Mouse (Mus musculus) midbrain, embryonic 12.5 days (tissue): ENCODE measurements around the gene Cpsf3. TPM values are rescaled to one million over a fixed set of nuclear protein-coding genes. Genes with fewer than 3 reads are reported as not detected.

Source experiments
- ATAC-seq: fragments of 200-750 bp; cut with Nextera tagmentation; 2 replicates; pipeline ENCODE4 v1.8.0; 2017; ENCODE audit warnings: low read depth, moderate TSS enrichment, moderate library complexity; ENCODE audit not compliant: low FRiP score
- H3K27ac ChIP-seq: fragments of 300-500 bp; sonication (generic); replicated peaks from 2 replicates; pipeline ENCODE4 v1.5.1; 2016; ENCODE audit warnings: mild to moderate bottlenecking
- H3K27me3 ChIP-seq: fragments of 300-500 bp; sonication (generic); 2 replicates; pipeline ENCODE4 v1.6.1; 2016; ENCODE audit warnings: mild to moderate bottlenecking
- H3K36me3 ChIP-seq: fragments of 300-500 bp; sonication (generic); 2 replicates; pipeline ENCODE4 v1.6.1; 2016
- H3K4me1 ChIP-seq: fragments of 300-500 bp; sonication (generic); 2 replicates; pipeline ENCODE4 v1.6.1; 2016
- H3K4me2 ChIP-seq: fragments of 300-500 bp; sonication (generic); replicated peaks from 2 replicates; pipeline ENCODE4 v1.6.1; 2016; ENCODE audit warnings: mild to moderate bottlenecking, moderate library complexity
- H3K4me3 ChIP-seq: fragments of 300-500 bp; sonication (generic); 2 replicates; pipeline ENCODE4 v1.5.1; 2016; ENCODE audit warnings: mild to moderate bottlenecking
- H3K9ac ChIP-seq: fragments of 300-500 bp; sonication (generic); replicated peaks from 2 replicates; pipeline ENCODE4 v1.6.1; 2016; ENCODE audit warnings: mild to moderate bottlenecking, moderate library complexity
- H3K9me3 ChIP-seq: fragments of 300-500 bp; sonication (generic); 2 replicates; pipeline ENCODE4 v1.6.1; 2016; ENCODE audit warnings: mild to moderate bottlenecking
- WGBS: fragments of 180-500 bp; shearing (Covaris S2); methylation state at CpG from one replicate; pipeline ENCODE4 v1.1.7; 2016; 5-methylcytosine and 5-hydroxymethylcytosine counted together
- polyA plus RNA-seq: library from polyadenylated mRNA; unstranded; fragments of >200 nt; fragmentation: Nextera tagmentation; extraction: Ambion mirVana; gene quantifications from 2 replicates; pipeline ENCODE4 v1.2.1, GENCODE M21; 2016

Cpsf3 gene
- polyA plus RNA-seq, 1 experiment from 2014 or later: 128 TPM

DNA sequence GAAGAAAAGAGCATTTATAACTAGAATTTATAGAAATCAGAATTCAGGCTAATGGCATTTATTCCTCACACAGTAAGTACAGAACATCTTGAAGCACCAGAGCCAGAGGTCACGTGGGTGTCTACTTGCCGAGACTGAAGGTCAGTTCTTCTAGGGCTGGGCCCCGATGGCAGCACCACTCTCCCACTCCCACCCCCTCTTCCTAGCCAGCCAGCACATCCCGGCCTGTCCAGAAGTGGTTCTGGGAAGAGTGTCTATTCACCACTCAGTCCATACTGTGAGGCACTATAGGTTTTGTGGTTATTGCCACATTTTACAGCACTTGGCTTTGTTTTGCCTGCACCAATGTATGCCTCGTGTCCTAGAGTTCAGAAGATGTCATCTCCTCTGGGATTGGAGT is 38.9 kb downstream of the Cpsf3 start:
- 87% methylated on average over 5 of the region's 5 CpGs for WGBS
- no peak overlapping the region for H3K4me2 ChIP-seq
- no peaks in the 10 kb centered on the region for H3K27me3 ChIP-seq
- peaks cover 74% of the 10 kb centered on the region for H3K36me3 ChIP-seq
- no peak overlapping the region for H3K9ac ChIP-seq
- H3K27ac ChIP-seq: no peak overlapping the region
- H3K4me1 ChIP-seq: no peaks in the 10 kb centered on the region
- H3K9me3 ChIP-seq: no peaks in the 10 kb centered on the region
- H3K4me3 ChIP-seq: no peak overlapping the region
- ATAC-seq: no peak

DNA sequence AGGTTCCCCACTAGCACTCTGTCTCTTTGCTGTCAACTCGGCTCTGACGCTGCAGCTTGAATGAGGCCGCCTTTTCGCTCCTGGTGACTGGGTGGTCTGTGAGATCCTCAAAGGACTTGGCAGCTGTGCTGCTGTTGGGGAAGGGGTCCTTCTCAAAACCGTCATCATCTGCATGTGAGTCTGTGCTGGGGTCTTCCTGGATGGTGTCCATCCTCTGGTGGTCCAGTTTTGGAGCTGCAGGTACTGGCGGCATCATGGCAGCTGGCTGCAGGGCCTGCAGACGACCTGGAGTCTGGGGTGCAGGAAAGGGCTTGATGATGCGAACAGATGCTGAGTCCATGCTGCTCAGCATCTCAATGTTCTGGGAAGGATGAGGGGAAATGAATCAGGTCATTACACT is 40.1 kb downstream of the Cpsf3 start:
- no peak overlapping the region for H3K4me2 ChIP-seq
- H3K4me3 ChIP-seq: no peak overlapping the region
- no peaks in the 10 kb centered on the region for H3K4me1 ChIP-seq
- peaks cover 81% of the 10 kb centered on the region for H3K36me3 ChIP-seq
- no peak overlapping the region for H3K27ac ChIP-seq
- H3K27me3 ChIP-seq: no peaks in the 10 kb centered on the region
- no peak for ATAC-seq
- no peak overlapping the region for H3K9ac ChIP-seq
- no peaks in the 10 kb centered on the region for H3K9me3 ChIP-seq
- WGBS: 94% methylated on average over 8 of the region's 8 CpGs

GRCm38 (mm10) chr12:21326325-21326724 is 41.1 kb downstream of the Cpsf3 start:
- Histone ChIP-seq H3K4me1 (no peaks in the 10 kb centered on the region), H3K36me3 (peaks cover 78% of the 10 kb centered on the region), H3K27me3 (no peaks in the 10 kb centered on the region), H3K4me3 (no peak overlapping the region), H3K4me2 (no peak overlapping the region), H3K9me3 (no peaks in the 10 kb centered on the region), H3K27ac (no peak overlapping the region), H3K9ac (no peak overlapping the region)
- no peak for ATAC-seq
- WGBS: 90% methylated on average over 3 of the region's 3 CpGs

DNA sequence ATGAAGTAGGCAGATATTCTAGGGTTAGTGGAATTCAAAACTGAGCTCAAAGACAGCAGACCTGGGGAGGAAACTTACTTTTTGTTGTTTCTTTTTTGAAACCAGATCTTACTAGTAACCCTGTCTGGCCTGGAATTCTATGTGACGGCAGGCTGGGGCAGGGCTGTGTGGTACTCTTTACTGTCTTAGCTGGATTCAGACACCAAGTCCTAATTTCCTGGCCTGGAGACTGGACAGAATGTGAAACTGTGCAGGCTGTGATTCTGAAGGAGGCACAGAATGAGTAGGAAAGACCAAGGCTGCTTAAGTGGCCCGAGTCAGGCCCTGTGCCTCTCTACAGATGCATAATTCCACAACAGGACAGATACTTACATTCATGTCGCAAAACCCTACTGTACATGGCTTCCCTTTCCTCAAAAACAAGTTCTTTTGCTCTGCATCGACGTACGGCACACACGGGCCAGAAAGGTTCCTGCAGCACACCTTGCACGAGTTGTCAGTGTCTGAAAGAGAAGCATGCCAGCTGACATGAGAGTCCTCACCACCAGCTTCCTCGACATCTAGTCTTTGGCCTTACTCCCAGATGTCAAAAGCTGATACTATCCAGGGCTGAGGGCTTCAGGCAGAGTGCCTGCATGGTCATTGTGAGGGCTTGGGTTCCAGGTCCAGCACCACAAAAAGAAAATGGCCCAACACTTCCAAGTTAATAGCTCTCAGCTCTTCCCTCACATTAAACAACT is 44.6 kb downstream of the Cpsf3 start:
- no peak overlapping the region for H3K4me2 ChIP-seq
- H3K27me3 ChIP-seq: no peaks in the 10 kb centered on the region
- no peak overlapping the region for H3K27ac ChIP-seq
- no peaks in the 10 kb centered on the region for H3K4me1 ChIP-seq
- H3K9ac ChIP-seq: no peak overlapping the region
- H3K4me3 ChIP-seq: no peak overlapping the region
- H3K36me3 ChIP-seq: peaks cover 87% of the 10 kb centered on the region
- 91% methylated on average over 9 of the region's 9 CpGs for WGBS
- H3K9me3 ChIP-seq: no peaks in the 10 kb centered on the region
- ATAC-seq: no peak

GRCm38 (mm10) chr12:21330961-21331576 is 45.9 kb downstream of the Cpsf3 start:
- H3K9ac ChIP-seq: no peak overlapping the region
- H3K4me3 ChIP-seq: no peak overlapping the region
- H3K36me3 ChIP-seq: peaks cover 89% of the 10 kb centered on the region
- no peak overlapping the region for H3K4me2 ChIP-seq
- no peak overlapping the region for H3K27ac ChIP-seq
- WGBS: 91% methylated on average over 10 of the region's 10 CpGs
- H3K9me3 ChIP-seq: no peaks in the 10 kb centered on the region
- H3K4me1 ChIP-seq: no peaks in the 10 kb centered on the region
- no peaks in the 10 kb centered on the region for H3K27me3 ChIP-seq
- no peak for ATAC-seq

- no peaks in the 10 kb centered on the region for H3K4me1 ChIP-seq
- H3K4me3 ChIP-seq: no peak overlapping the region
- no peak overlapping the region for H3K9ac ChIP-seq
- no peak overlapping the region for H3K4me2 ChIP-seq
- H3K27me3 ChIP-seq: no peaks in the 10 kb centered on the region
- H3K9me3 ChIP-seq: no peaks in the 10 kb centered on the region
- 83% methylated on average over 6 of the region's 6 CpGs for WGBS
- ATAC-seq: no peak
- no peak overlapping the region for H3K27ac ChIP-seq
- H3K36me3 ChIP-seq: peaks cover 84% of the 10 kb centered on the region
Measured at GRCm38 (mm10) chr12:21331711-21332110, 46.5 kb downstream of the Cpsf3 start.

- no peaks in the 10 kb centered on the region for H3K27me3 ChIP-seq
- H3K9ac ChIP-seq: no peak overlapping the region
- no peak overlapping the region for H3K4me2 ChIP-seq
- peaks cover 71% of the 10 kb centered on the region for H3K36me3 ChIP-seq
- no peak for ATAC-seq
- no peak overlapping the region for H3K4me3 ChIP-seq
- H3K4me1 ChIP-seq: no peaks in the 10 kb centered on the region
- no peaks in the 10 kb centered on the region for H3K9me3 ChIP-seq
- WGBS: 93% methylated on average over 7 of the region's 7 CpGs
- no peak overlapping the region for H3K27ac ChIP-seq
Measured at GRCm38 (mm10) chr12:21333021-21333420, 47.8 kb downstream of the Cpsf3 start.

DNA sequence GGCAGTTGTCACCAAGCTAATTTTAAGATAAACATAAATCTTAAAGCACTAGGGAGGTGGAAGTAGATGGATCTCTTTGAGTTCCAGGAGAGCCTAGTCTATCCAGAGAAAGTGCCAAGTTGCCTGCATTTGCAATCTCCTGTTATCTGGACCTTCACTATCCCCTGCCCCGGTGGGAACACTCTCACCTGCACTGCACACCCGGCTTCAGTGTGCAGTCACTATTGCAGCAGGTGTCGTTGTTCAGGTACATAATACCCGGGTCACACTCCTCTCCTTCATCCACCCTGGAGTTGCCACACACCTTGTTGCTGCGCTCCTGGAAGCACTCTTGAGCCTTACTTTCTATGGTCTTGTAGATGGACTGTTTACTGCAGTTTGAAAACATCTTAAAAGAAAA is 48.6 kb downstream of the Cpsf3 start:
- Histone ChIP-seq H3K9me3 (no peaks in the 10 kb centered on the region), H3K4me1 (no peaks in the 10 kb centered on the region), H3K36me3 (peaks cover 65% of the 10 kb centered on the region), H3K27ac (no peak overlapping the region), H3K9ac (no peak overlapping the region), H3K4me2 (no peak overlapping the region), H3K4me3 (no peak overlapping the region), H3K27me3 (no peaks in the 10 kb centered on the region)
- no peak for ATAC-seq
- 95% methylated on average over 5 of the region's 5 CpGs for WGBS

GRCm38 (mm10) chr12:21335869-21336268 is 50.7 kb downstream of the Cpsf3 start:
- H3K4me1 ChIP-seq: no peaks in the 10 kb centered on the region
- no peaks in the 10 kb centered on the region for H3K27me3 ChIP-seq
- no peak for ATAC-seq
- 90% methylated on average over 7 of the region's 7 CpGs for WGBS
- no peak overlapping the region for H3K4me2 ChIP-seq
- H3K36me3 ChIP-seq: peaks cover 69% of the 10 kb centered on the region
- H3K9ac ChIP-seq: no peak overlapping the region
- no peak overlapping the region for H3K27ac ChIP-seq
- H3K9me3 ChIP-seq: no peaks in the 10 kb centered on the region
- H3K4me3 ChIP-seq: no peak overlapping the region

- Histone ChIP-seq H3K9ac (no peak overlapping the region), H3K27me3 (no peaks in the 10 kb centered on the region), H3K36me3 (peaks cover 63% of the 10 kb centered on the region), H3K4me3 (no peak overlapping the region), H3K9me3 (no peaks in the 10 kb centered on the region), H3K4me1 (no peaks in the 10 kb centered on the region), H3K4me2 (no peak overlapping the region), H3K27ac (no peak overlapping the region)
- ATAC-seq: no peak
- 94% methylated on average over 5 of the region's 5 CpGs for WGBS
Measured at GRCm38 (mm10) chr12:21337171-21337570, 52.0 kb downstream of the Cpsf3 start.

- no peak for ATAC-seq
- H3K9me3 ChIP-seq: no peaks in the 10 kb centered on the region
- WGBS: 96% methylated on average over 5 of the region's 5 CpGs
Measured at GRCm38 (mm10) chr12:21340674-21341073, 55.5 kb downstream of the Cpsf3 start.

DNA sequence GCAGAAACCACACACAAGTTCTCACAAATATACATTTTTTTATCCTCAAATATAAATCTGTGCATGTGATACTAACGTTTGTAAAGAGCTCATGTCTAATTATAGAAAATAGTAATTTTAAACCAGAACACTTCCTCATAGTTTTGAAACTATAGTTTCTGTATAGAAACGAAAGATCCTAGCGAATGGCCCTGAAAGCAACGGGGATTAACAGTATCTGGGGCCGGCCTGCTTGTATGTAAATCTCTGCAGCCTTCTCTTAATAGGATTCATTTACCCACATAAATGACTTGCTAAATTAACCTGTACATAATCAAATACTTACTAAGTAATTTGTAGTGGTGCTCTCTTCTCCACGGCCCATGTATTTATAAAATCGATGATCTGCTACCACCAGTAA is 61.8 kb downstream of the Cpsf3 start:
- Histone ChIP-seq H3K4me2 (no peak overlapping the region), H3K4me3 (no peak overlapping the region), H3K27ac (no peak overlapping the region), H3K36me3 (peaks cover 51% of the 10 kb centered on the region), H3K4me1 (no peaks in the 10 kb centered on the region), H3K27me3 (no peaks in the 10 kb centered on the region), H3K9me3 (0 out of 2 replicates have a peak, but pooled peaks cover 3% of the 10 kb centered on the region), H3K9ac (no peak overlapping the region)
- no peak for ATAC-seq
- 86% methylated on average over 7 of the region's 7 CpGs for WGBS

More at GRCm38 (mm10) chr12:21340674-21341073, 55.5 kb downstream of the Cpsf3 start:
- no peak overlapping the region for H3K9ac ChIP-seq
- no peak overlapping the region for H3K4me3 ChIP-seq
- no peak overlapping the region for H3K4me2 ChIP-seq
- H3K27me3 ChIP-seq: no peaks in the 10 kb centered on the region
- peaks cover 51% of the 10 kb centered on the region for H3K36me3 ChIP-seq
- no peaks in the 10 kb centered on the region for H3K4me1 ChIP-seq
- H3K27ac ChIP-seq: no peak overlapping the region
